Mouse (Mus musculus) MEL-GATA-1-ER (cell line): ENCODE measurements at regions not wholly inside any gene's neighbourhood (a gene's known extent, or its start where the extent isn't known, plus 50 kb on each side); places are given as distances from the start of the nearest gene placed in this dataset.
"Not testable (repeated sequence)": the region's sequence is repeated elsewhere in the genome, so short reads cannot be mapped to it uniquely, and the experiment has no call there.

ENCODE experiments used
- DNase-seq: peaks from one replicate; pipeline ENCODE4 v3.0.0-alpha.2; 2012; ENCODE audit warnings: low read depth; ENCODE audit errors: extremely low read depth

DNA sequence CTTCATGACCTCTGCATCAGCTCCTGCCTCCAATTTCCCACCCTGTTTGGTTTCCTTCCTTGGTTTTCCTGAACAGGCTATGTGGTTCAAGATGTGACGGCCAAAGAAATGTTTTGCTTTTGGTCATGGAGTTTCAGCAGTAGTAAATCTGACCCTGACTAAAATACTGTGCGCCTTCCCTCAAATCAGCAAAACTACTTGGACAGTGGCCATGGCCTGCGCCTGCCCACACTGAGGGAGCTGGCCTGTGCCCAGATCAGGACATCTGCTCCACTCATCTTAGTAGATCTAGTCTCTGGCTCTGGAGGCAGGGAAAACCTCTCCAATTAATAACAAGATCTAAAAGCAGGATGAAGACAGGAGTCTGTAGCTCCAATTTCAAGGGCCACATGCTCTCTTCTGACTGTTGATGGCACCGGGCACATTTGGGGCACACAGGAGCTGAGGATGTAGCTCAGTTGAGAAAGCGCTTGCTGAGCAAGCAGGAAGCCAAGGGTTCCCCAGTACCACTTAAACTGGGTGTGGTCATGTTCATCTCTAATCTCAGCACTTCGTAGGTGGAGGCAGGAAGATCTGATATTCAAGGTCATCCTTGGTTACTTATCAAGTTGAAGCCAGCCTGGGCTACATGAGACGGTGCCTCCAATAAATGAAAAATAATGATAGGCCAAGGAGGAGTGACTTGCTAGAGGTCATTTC, 96.6 kb upstream of the Mrps10 start:
- no peak for DNase-seq

DNA sequence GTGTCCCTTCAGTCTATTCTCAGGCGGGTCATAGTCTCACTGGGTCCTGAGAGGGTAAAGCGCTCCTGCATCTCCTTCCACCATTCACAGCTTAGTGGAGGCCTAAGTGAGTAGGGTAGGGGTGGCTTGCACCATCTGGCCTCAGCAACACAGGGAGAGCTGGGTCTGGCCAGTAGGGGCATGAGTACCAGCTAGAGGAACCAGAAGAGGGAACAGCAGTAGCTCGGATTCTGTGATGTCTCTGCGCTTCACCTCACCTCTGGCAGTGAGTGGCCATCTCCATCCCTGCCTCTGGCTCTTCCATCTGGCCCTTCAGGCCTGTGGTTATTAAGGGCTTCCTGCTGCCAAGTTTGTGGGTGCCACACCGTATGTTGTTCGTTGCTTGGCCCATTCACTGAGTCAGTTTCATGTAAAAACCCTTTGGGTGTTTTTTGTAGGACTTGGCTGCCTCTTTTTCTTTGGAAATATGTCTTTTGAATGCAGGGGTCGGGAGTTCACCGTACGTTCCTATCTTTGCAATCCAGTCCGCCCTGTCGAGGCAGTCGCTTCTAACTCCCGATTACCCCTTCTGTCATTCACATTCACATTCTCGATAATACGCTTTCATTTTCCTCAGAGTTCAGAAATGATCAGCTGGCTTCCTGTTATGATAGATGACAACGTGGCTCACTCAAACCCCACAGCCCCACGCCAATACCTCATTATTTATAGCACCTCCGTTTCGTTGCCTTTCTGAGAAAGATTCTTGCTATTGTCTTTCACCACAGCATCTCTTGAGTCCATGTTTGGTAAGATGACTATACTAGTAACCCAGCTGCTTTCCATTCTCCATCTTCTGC, 99.4 kb upstream of the Mrps10 start:
- DNase-seq: no peak

DNA sequence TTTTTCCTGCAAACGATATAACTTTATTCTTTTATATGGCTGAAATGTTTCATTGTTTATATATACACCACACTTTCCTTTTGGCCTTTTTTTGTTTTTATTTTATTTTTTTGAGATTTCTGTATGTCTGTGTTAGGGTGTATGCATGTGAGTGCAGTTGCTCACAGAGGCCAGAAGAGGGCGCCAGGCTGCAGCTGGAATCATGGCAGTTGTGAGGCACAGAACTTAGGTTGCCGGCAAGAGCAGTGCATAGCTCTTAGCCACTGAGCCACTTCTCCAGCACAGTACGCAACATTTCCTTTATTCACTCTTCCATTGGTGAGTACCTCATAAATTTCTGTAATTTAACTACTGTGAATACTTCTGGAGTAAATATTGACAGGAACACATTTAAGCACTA, 100.8 kb upstream of the Mrps10 start:
- DNase-seq: no peak

DNA sequence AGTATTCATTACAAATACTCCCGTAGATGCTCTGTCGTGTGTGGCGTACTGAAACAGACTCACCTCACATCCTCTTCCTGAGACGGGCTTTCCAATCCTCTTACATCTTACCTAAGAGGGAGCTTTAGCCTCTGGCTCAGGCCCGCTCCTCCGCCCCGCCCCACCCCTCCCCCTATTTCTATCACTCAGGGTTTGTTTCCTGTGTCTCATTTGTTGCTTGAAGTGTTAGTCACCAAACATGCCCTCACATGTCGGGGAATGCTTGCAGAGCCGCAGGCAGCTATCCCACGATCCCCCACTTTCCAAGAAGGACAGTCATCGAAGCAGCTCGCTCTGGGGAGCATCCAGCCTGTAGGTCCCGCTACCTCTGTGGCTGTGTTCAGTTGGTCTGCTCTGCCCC, 101.6 kb upstream of the Mrps10 start:
- no peak for DNase-seq

DNA sequence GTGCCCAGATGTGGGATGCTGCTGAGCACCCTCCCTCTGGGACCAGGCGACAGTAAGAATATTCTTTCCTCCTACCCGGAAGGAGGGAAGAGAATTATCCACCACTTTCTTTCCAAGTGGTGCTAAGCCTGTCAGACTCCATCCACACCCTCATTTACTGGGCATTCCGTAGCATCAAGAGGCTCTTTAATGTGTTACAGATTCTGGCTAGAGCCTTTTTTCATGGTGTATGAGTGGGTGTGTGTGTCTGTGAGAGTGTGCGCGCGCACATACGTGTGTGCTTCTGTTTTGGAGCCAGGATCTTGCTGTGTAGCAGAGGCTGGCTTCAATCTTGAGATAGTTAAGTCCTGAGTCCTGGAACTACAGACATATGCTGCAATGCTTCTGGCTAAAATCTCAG, 102.4 kb upstream of the Mrps10 start:
- no peak for DNase-seq

DNA sequence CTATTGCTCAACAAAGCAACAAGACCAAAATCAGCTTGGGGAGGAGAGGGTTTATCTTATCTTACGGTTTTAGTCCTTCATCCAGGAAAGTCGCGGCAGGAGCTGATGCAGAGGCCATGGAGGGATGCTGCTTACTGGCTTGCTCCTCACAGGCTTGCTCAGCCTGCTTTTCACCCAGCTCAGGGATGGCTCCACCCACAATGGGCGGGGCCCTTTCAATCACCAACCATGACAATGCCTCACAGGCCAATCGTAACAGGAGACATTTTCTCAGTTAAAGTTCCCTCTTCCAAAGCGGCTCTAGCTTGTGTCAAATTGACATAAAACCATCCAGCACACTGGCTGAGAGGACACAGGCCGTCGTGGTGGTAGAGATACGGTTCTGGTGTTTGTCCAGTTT, 105.7 kb upstream of the Mrps10 start:
- DNase-seq: no peak

DNA sequence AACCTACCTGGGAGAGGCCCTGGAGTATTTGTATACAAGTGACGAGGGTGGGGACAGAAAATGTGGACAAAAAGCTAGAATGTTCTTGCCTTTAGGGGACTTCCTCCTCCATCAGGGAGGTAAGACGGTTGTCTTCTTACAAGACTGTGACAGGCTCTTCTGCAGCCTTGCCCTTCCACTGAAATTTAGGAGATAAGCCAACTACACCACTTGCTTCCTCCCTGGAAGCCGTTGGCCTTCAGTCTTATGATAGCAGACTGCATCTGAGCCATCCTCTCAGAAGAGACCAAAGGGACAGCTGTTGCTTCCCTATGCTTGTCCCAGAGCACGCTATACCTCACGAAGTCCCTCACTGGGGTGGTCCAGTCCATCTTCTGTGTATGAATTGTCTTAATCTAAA, 106.5 kb upstream of the Mrps10 start:
- peak; percentile 56 for DNase-seq

DNA sequence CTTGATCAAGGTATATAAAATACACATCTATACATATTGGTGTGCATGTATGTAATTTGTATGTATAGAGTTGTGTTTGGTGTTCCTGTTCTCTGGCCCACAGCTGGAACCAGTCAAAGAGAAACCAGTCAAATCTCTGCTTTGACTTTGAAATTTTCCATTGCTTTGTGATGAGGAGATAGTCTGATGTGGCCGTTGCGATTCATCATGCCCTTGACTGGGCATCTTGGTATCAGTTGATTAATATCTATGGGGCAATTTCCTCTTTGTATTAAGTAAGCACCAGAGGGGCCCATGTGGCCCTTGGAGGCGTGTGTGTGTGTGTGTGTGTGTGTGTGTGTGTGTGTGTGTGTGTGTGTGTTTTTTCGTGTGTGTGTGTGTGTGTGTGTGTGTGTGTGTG, 107.7 kb upstream of the Mrps10 start:
- DNase-seq: no peak

DNA sequence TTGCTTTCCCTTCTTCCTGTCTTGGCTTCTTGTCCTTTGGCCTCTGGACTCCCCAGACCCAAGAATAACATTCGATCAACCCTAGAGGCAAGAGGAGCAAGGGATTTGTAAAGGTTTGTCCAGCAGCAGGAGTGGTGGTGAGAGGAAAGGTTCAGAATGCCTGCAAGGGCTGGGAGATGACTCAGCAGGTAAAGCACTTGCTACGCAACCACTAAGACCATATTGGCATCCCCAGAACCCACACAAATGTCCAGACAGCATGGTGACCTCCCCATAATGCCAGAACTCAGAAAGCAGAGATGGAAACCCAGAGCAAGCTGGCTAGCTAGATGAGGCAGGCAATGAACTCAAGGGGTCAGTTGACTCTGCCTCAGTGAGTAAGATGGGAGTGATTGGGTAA, 110.4 kb upstream of the Mrps10 start:
- no peak for DNase-seq

DNA sequence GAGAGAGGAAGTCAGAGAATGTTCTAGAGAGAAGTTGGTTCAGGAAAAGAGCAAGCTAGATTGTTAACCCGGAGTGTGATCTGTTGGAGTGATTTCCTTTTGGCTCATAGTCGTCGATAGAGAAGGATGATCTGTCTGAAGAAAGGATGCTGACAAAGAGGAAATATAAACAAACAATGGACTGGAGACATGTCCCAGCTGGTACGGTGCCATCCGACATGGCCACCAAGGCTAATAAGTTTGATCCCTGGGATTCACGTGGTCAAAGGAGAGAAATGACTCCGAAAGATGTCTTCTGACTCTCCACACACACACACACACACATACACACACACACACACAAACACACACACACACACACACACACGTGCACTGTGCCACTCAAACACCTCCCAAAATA, 113.5 kb upstream of the Mrps10 start:
- no peak for DNase-seq

DNA sequence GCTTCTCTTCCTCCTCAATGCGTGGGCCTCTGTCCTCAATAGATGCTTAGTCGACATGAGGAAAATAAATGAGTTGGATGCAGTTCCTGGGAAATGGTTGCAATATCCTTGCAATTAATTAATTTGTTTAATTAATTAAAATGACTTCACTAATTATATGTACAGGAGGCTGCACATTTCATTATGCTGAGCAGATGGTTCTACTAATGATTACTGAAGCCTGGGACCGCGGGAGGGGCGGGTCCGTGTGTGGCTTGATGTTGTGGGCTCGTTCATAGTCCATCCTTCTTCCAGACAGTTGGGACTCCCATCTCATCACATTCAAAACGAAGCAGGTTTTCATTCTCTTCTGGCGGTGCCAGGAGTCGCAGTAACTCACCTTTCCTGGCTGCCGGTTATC, 114.7 kb upstream of the Mrps10 start:
- no peak for DNase-seq

DNA sequence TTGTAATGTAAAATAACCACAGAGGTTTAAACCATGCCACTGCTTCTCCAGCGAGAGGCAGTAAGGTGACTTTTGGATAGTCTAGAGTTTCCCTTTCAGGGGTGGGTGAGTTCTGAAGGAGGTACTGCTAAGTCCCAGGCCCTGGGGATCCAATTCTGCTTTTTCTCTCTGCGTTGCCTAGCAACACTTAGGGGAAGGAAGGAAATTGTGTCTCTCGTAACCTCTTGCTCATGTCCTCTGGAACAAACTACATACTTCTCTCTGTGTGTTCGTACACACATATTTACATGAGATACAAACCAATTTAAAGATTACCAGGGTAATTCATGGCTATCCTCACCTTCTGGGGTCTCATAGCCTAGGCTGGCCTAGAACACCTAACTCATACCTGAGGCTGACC, 118.7 kb upstream of the Mrps10 start:
- DNase-seq: no peak

DNA sequence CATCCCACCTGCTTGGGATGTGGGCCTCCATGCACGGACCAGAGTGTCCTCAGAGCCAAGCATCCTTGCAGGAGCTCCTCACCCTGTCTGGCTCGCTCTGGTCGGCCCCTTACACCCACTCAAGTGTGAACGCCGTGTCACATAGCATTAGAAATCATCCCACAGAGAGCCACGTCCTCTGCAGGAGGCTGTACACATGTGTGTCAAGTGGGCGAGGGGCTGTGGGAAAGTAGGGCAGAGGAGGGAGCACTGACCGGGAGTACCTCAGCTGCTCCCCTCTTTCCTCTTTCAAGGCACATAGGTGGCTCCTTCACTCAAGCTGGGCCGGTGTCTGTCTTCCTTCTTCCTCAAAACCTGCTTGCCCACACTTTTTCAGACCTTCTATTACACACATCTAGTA, 119.5 kb upstream of the Mrps10 start:
- DNase-seq: no peak

DNA sequence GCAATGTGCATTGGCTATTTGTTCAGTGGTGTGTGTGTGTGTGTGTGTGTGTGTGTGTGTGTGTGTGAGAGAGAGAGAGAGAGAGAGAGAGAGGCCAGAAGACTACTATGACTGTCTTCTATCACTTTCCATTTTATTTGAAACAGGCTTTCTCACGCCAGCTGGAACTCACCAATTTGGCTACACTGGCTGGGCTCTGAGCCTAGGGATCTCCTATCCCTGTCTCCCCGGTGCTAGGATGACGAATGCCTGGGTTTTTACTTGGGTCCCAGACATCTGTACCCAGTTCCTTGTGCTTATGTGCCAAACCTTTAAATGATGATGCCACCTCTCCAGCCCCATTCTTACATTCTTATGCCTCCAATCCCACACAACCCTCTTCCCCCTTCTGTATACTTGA, 120.6 kb upstream of the Mrps10 start:
- DNase-seq: no peak

DNA sequence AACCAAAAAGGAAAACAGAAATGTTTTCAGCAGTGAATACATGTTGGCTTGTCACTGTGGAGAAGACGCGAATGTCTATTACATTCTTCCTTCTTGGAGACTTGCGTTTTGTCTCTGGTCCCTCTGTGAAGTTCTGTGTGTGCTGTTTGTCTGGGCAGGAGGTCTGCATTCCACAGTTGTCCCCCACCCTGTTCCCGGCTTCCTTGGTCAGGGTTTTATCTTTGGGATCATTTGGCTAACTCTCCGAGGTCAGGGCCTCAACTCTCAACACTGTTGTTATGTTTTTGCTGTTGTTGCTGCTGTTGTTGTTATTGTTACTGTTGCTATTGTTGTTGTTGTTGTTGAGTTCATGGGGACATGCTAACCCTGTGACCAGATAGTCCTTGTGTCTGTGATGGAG, 121.2 kb upstream of the Mrps10 start:
- no peak for DNase-seq

DNA sequence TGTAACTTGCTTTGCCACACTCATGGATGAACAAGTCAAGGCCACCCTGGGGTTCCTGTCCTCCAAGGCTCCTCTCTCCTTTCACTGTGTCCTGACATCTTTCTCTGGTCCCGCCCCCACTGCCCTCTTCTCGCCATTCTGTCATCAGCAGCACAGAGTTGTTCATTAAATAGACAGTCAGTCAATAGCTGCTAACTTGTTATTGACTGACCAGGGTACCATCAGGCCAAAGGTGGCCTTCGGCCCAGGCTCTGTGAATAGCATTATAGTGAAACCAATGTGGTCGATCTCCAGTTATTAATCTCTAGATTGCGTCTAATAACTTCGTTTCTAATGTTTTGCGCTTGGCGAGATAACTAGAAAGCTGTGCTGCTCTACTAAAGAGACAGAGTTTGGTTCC, 122.1 kb upstream of the Mrps10 start:
- no peak for DNase-seq

DNA sequence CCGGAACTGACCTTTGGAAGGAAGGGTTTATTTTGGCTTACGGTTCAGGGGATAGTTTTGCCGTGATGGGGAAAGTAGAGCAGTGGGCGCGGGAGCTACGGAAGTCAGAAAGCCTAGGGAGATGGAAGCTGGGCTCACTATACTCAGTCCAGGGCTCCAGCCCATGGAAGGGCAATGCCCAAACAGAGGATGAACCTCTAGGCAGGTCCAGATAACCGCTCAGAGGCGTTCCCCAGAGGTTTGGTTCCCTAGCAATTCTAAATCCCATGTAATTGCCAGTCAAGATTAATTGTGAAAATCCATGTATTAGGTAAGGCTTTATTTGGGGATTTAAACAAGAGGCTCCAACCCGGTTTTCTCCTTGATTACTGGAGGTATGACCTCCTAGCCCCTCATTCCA, 123.1 kb upstream of the Mrps10 start:
- no peak for DNase-seq

DNA sequence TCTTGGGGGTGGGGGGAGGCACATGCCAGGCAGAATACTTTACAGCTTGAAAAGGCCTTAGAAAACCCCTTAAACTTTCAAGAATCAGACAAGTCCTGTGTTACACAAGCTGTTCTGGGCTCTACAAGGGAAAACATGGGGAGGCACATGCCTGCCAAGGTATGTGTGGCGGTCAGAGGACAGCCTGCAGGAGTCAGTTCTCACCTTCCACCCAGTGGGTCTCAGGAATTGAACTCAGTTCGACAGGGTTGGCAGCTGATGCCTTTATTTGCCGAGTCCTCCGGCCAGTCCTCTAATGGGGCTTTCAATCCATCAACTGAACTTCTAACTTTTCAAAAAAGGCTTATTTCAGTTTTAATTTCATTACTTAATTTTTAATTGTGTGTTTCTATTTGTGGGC, 129.6 kb upstream of the Mrps10 start:
- DNase-seq: no peak

DNA sequence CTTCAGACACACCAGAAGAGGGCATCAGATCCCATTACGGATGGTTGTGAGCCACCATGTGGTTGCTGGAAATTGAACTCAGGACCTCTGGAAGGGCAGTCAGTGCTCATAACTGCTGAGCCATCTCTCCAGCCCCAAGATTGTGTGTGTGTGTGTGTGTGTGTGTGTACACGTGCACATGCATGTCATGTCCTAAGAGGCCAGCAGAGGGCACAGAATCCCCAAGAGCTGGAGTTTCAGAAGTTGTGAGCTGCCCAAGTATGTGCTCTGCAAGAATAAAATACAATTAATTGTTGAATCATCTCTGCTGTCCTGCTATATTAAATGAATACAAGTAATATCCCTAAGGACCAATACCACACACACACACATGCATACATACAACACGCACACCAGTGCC, 130.8 kb upstream of the Mrps10 start:
- not testable (repeated sequence) for DNase-seq

DNA sequence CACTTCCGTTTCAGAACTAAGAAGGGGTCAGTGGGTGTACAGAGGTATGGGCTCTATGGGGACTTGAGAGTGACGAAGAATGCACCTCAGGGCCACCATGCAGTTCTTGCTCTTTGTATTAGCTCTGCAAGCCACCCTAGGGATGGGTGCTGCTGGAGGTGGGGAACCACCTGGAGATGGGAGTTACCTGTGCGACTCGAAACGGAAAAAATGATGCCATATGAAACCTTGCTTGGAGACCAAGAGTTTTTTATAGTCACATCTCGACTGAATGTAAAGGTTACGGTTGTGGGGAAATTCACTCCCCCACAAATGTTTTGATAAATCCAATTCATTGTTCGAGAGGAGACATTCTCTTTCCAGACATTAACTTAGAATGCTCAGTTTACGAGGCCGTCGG, 134.3 kb upstream of the Mrps10 start:
- no peak for DNase-seq

DNA sequence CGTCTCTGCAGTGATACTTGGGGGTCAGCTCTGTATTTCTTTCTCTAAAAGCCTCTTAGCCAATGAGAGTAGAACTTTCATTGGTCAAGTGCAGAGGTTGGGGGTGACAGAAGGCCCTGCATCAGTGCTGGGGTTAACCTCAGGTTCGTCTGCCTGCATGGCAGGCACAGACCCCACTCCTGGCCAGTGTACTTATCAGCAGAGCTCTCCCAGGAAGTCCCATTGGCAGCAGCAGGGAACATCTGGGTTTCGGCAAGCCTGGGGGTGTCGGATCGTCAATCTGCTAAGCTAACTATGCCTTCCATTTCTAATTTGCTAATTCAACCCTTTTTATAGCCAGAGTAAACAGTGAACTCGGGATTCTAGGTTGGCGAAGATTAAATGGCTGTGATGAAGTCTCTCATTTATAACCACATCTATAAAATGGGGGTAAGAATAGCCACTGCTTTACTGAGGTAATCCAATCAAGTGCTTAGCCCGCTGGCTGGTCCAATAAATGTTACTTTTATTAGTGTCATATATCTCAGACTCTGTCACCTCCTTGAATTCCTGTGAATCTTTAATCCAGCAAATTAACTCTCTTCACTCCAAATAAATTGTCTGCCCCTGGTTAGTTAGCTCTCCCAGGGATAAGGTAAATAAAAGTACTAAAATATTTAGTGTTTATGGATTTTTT, 135.5 kb upstream of the Mrps10 start:
- no peak for DNase-seq

DNA sequence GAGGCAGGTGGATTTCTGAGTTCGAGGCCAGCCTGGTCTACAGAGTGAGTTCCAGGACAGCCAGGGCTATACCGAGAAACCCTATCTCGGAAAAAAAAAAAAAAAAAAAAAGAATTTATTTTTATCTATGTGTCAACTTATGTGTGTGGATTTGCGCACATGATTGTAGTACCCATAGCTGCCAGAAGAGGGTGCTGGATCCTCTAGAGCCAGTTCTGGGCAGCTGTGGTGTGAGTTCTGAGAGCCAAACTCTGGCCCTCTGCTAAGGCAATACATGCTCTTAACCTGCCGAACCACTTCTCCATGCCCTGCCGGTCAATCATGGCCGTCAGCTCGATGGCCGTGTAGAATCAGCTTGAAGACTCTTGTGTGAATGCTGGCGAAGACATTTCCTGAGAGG, 138.0 kb upstream of the Mrps10 start:
- no peak for DNase-seq

DNA sequence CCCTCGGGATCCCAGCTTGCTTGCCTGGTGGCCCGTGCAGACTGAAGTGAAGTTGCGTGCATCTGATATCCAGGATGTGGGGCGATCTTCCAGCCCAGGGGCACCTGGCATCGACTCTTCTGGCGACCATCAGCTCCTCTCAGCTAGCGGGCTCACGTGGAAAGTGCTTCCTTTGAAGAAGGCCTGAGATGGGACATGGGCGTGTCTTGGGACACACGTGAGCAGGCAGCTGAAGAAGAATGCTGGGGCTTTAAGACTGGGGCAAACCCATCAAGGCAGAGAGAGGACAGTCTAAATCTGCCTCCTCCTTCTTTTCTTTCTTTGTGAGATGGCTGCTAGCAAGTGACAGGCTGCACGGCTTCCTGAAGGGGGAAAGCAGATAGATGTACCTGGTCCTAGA, 142.3 kb upstream of the Mrps10 start:
- DNase-seq: no peak
